Mouse (Mus musculus): ENCODE results near the gene Olfr476. TPM values are rescaled to one million over a fixed set of nuclear protein-coding genes. Genes with fewer than 3 reads are reported as not detected.
"Not testable (repeated sequence)": the region's sequence is repeated elsewhere in the genome, so short reads cannot be mapped to it uniquely, and the experiment has no call there.

Gene Olfr476
- not detected in 2 replicates for polyA plus RNA-seq (2015; fragmentation: Nextera tagmentation; extraction: Ambion mirVana)

DNA sequence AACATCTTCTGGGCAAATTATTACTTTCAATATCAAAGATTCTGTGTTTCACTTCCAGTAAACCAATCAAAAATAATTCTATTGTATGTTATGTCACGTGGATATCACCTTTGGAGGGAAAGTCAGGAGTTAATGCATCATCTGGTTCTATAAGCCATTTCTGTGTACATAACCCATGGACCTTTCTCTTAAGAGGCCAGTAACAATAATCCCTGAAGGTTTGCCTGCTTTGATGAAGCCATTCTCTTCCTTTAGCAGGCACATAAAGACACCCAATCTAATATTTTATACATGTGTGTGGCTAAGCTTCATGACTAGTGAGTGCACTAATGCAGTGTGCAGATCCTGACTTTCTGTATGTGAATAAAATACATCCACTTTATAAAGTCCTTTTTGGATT is at the start of gene Olfr476:
TSS of gene Olfr476 (plus strand) at position 301 of the 400 bp plus-strand sequence.
- no peaks in the 10 kb centered on the region for H3K9me3 ChIP-seq (ENCODE audit: control insufficient read depth, low read length)
- no peak within 1 kb of the TSS for H3K27ac ChIP-seq (replicated peaks)
- no peaks in the 10 kb centered on the region for H3K36me3 ChIP-seq (ENCODE audit: control insufficient read depth, insufficient read depth, low read length)
- H3K27me3 ChIP-seq (ENCODE audit: control insufficient read depth, insufficient read depth, low read length) = no peaks in the 10 kb centered on the region
- H3K4me1 ChIP-seq (replicated peaks; ENCODE audit: control insufficient read depth, insufficient read depth) = no peaks in the 10 kb centered on the region
- no peak within 1 kb of the TSS for H3K4me2 ChIP-seq (replicated peaks; ENCODE audit: low read depth)
- H3K4me3 ChIP-seq (ENCODE audit: low read depth, low read length) = no peak within 1 kb of the TSS
- no peak within 1 kb of the TSS for H3K9ac ChIP-seq (ENCODE audit: low read length)
- ATAC-seq (ENCODE audit: low FRiP score, low TSS enrichment) (no peak), DNase-seq (ENCODE audit: low spot score) (no peak)
- WGBS = 34% methylated on average over 1 of the region's 1 CpGs
- no peak for TF ChIP-seq CTCF (IDR thresholded peaks at IDR 0.05; ENCODE audit: low read depth)
- no peak for TF ChIP-seq EP300 (optimal IDR thresholded peaks at IDR 0.05)

- H3K36me3 ChIP-seq (ENCODE audit: control insufficient read depth, insufficient read depth, low read length) = no peaks in the 10 kb centered on the region
- 93% methylated on average over 1 of the region's 1 CpGs for WGBS
- ATAC-seq (ENCODE audit: low FRiP score, low TSS enrichment) (no peak), DNase-seq (ENCODE audit: low spot score) (no peak)
- no peak within 1 kb of the TSS for H3K27ac ChIP-seq (replicated peaks)
- H3K9me3 ChIP-seq (ENCODE audit: control insufficient read depth, low read length) = no peaks in the 10 kb centered on the region
- H3K4me3 ChIP-seq (ENCODE audit: low read depth, low read length) = no peak within 1 kb of the TSS
- no peak within 1 kb of the TSS for H3K4me2 ChIP-seq (replicated peaks; ENCODE audit: low read depth)
- no peak for TF ChIP-seq CTCF (IDR thresholded peaks at IDR 0.05; ENCODE audit: low read depth)
- no peaks in the 10 kb centered on the region for H3K27me3 ChIP-seq (ENCODE audit: control insufficient read depth, insufficient read depth, low read length)
- no peaks in the 10 kb centered on the region for H3K4me1 ChIP-seq (replicated peaks; ENCODE audit: control insufficient read depth, insufficient read depth)
- no peak within 1 kb of the TSS for H3K9ac ChIP-seq (ENCODE audit: low read length)
Observed at GRCm38 (mm10) chr7:107930146-107930545, 34.5 kb upstream of the Olfr476 start, which contains the start of gene Olfr473. Gene Olfr473, plus strand, starts transcription at chr7:107930446.

DNA sequence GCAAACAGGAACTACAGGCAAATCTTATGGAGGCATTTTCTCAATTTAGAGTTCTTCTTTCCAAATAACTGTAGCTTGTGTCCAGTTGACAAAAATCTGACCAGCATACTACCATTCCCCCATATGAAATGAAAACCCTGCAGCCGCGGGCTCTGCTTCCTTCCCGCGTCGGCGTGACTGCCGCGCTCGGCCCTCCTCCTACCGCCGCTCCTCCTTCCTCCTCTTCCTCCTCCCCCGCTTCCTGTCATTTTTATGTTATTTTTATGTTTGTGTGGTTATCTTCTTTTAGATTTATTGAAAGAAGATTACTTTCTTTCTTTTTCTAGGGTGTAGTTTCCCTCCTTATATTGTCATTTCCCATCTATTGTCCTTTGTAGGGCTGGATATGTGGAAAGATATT is 12.1 kb upstream of the Olfr476 start:
- not testable (repeated sequence) for H3K9me3 ChIP-seq (ENCODE audit: control insufficient read depth, low read length); DNase-seq (ENCODE audit: low spot score); ATAC-seq (ENCODE audit: low FRiP score, low TSS enrichment); H3K4me2 ChIP-seq (replicated peaks; ENCODE audit: low read depth); H3K4me3 ChIP-seq (ENCODE audit: low read depth, low read length); H3K36me3 ChIP-seq (ENCODE audit: control insufficient read depth, insufficient read depth, low read length); H3K9ac ChIP-seq (ENCODE audit: low read length); H3K4me1 ChIP-seq (replicated peaks; ENCODE audit: control insufficient read depth, insufficient read depth); H3K27me3 ChIP-seq (ENCODE audit: control insufficient read depth, insufficient read depth, low read length); H3K27ac ChIP-seq (replicated peaks)
- WGBS = 94% methylated on average over 12 of the region's 12 CpGs

DNA sequence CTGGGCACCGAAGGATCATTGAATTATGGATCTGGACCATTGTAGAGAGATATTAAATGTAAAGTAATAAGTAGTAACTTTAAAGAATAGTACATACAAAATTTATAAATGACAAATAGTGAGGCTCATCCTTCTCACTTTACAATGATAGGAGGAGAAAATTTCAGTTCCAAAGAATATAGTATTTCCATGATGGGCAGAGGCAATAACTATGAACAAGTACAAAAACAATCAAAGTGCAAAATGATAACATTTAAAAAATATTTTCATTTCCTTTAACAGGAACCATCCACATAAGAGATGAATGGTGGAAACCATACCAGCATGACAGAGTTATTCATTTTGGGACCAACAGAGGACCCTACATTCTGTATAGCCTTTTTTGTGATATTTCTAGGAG is 10.3 kb upstream of the Olfr476 start, which contains the start of gene Olfr474:
TSS of gene Olfr474 (plus strand) at position 301 of the 400 bp plus-strand sequence.
- H3K9ac ChIP-seq (ENCODE audit: low read length) = no peak within 1 kb of the TSS
- H3K4me3 ChIP-seq (ENCODE audit: low read depth, low read length) = no peak within 1 kb of the TSS
- no peaks in the 10 kb centered on the region for H3K27me3 ChIP-seq (ENCODE audit: control insufficient read depth, insufficient read depth, low read length)
- no peaks in the 10 kb centered on the region for H3K4me1 ChIP-seq (replicated peaks; ENCODE audit: control insufficient read depth, insufficient read depth)
- 84% methylated on average over 1 of the region's 1 CpGs for WGBS
- ATAC-seq (ENCODE audit: low FRiP score, low TSS enrichment) = no peak
- H3K27ac ChIP-seq (replicated peaks) = no peak within 1 kb of the TSS
- no peaks in the 10 kb centered on the region for H3K9me3 ChIP-seq (ENCODE audit: control insufficient read depth, low read length)
- TF ChIP-seq EP300 (optimal IDR thresholded peaks at IDR 0.05) (no peak), CTCF (IDR thresholded peaks at IDR 0.05; ENCODE audit: low read depth) (no peak)
- no peak for DNase-seq (ENCODE audit: low spot score)
- no peak within 1 kb of the TSS for H3K4me2 ChIP-seq (replicated peaks; ENCODE audit: low read depth)
- no peaks in the 10 kb centered on the region for H3K36me3 ChIP-seq (ENCODE audit: control insufficient read depth, insufficient read depth, low read length)

- H3K36me3 ChIP-seq (ENCODE audit: control insufficient read depth, insufficient read depth, low read length) = no peaks in the 10 kb centered on the region
Observed at GRCm38 (mm10) chr7:107986393-107986792, 21.8 kb downstream of the Olfr476 start, which contains the start of gene Olfr477. Gene Olfr477, plus strand, starts transcription at chr7:107986693.

GRCm38 (mm10) chr7:108014256-108014655 is 49.7 kb downstream of the Olfr476 start:
- H3K9me3 ChIP-seq (ENCODE audit: control insufficient read depth, low read length); H3K4me3 ChIP-seq (ENCODE audit: low read depth, low read length); H3K4me2 ChIP-seq (replicated peaks; ENCODE audit: low read depth); H3K4me1 ChIP-seq (replicated peaks; ENCODE audit: control insufficient read depth, insufficient read depth); DNase-seq (ENCODE audit: low spot score); ATAC-seq (ENCODE audit: low FRiP score, low TSS enrichment); H3K27me3 ChIP-seq (ENCODE audit: control insufficient read depth, insufficient read depth, low read length); H3K36me3 ChIP-seq (ENCODE audit: control insufficient read depth, insufficient read depth, low read length); H3K27ac ChIP-seq (replicated peaks); H3K9ac ChIP-seq (ENCODE audit: low read length): not testable (repeated sequence)

More at GRCm38 (mm10) chr7:107986393-107986792, 21.8 kb downstream of the Olfr476 start, which contains the start of gene Olfr477:
- Histone ChIP-seq H3K4me3 (ENCODE audit: low read depth, low read length) (no peak within 1 kb of the TSS), H3K27me3 (ENCODE audit: control insufficient read depth, insufficient read depth, low read length) (no peaks in the 10 kb centered on the region), H3K9ac (ENCODE audit: low read length) (no peak within 1 kb of the TSS), H3K27ac (replicated peaks) (no peak within 1 kb of the TSS), H3K4me1 (replicated peaks; ENCODE audit: control insufficient read depth, insufficient read depth) (no peaks in the 10 kb centered on the region), H3K9me3 (ENCODE audit: control insufficient read depth, low read length) (no peaks in the 10 kb centered on the region), H3K4me2 (replicated peaks; ENCODE audit: low read depth) (no peak within 1 kb of the TSS)
- no peak for TF ChIP-seq EP300 (optimal IDR thresholded peaks at IDR 0.05)
- no peak for TF ChIP-seq CTCF (IDR thresholded peaks at IDR 0.05; ENCODE audit: low read depth)
- 75% methylated on average over 2 of the region's 2 CpGs for WGBS
- ATAC-seq (ENCODE audit: low FRiP score, low TSS enrichment) = no peak
- no peak for DNase-seq (ENCODE audit: low spot score)

Other genes starting within 250 kb of the Olfr476 start
- gene Cyb5r2, start 206.8 kb upstream of the Olfr476 start, polyA plus RNA-seq (2015; fragmentation: Nextera tagmentation; extraction: Ambion mirVana) = 0.04 and 0.08 TPM in 2 replicates
- not detected in 2 replicates for gene Ovch2, start 163.6 kb upstream of the Olfr476 start, polyA plus RNA-seq (2015; fragmentation: Nextera tagmentation; extraction: Ambion mirVana)
- gene Olfr467, start 152.5 kb upstream of the Olfr476 start, polyA plus RNA-seq (2015; fragmentation: Nextera tagmentation; extraction: Ambion mirVana) = not detected in 2 replicates
- not detected in 2 replicates for gene Olfr469, start 139.3 kb upstream of the Olfr476 start, polyA plus RNA-seq (2015; fragmentation: Nextera tagmentation; extraction: Ambion mirVana)
- gene Olfr470, start 117.3 kb upstream of the Olfr476 start, polyA plus RNA-seq (2015; fragmentation: Nextera tagmentation; extraction: Ambion mirVana) = not detected in 2 replicates
- 0.04 TPM in 1 of 2 replicates, not detected in the other for gene Olfr472, start 66.9 kb upstream of the Olfr476 start, polyA plus RNA-seq (2015; fragmentation: Nextera tagmentation; extraction: Ambion mirVana)
- not detected in 2 replicates for gene Olfr473, start 34.4 kb upstream of the Olfr476 start, polyA plus RNA-seq (2015; fragmentation: Nextera tagmentation; extraction: Ambion mirVana)
- not detected in 2 replicates for gene Olfr474, start 10.2 kb upstream of the Olfr476 start, polyA plus RNA-seq (2015; fragmentation: Nextera tagmentation; extraction: Ambion mirVana)
- not detected in 2 replicates for gene Olfr477, start 21.9 kb downstream of the Olfr476 start, polyA plus RNA-seq (2015; fragmentation: Nextera tagmentation; extraction: Ambion mirVana)
- not detected in 2 replicates for gene Olfr478, start 69.2 kb downstream of the Olfr476 start, polyA plus RNA-seq (2015; fragmentation: Nextera tagmentation; extraction: Ambion mirVana)
- gene Olfr479, start 85.9 kb downstream of the Olfr476 start, polyA plus RNA-seq (2015; fragmentation: Nextera tagmentation; extraction: Ambion mirVana) = not detected in 2 replicates
- not detected in 2 replicates for gene Olfr480, start 102.5 kb downstream of the Olfr476 start, polyA plus RNA-seq (2015; fragmentation: Nextera tagmentation; extraction: Ambion mirVana)
- not detected in 2 replicates for gene Olfr481, start 115.1 kb downstream of the Olfr476 start, polyA plus RNA-seq (2015; fragmentation: Nextera tagmentation; extraction: Ambion mirVana)
- gene Olfr482, start 132.8 kb downstream of the Olfr476 start, polyA plus RNA-seq (2015; fragmentation: Nextera tagmentation; extraction: Ambion mirVana) = 0.07 and 0.22 TPM in 2 replicates
- not detected in 2 replicates for gene Olfr483, start 136.0 kb downstream of the Olfr476 start, polyA plus RNA-seq (2015; fragmentation: Nextera tagmentation; extraction: Ambion mirVana)
- gene Olfr484, start 162.6 kb downstream of the Olfr476 start, polyA plus RNA-seq (2015; fragmentation: Nextera tagmentation; extraction: Ambion mirVana) = not detected in 2 replicates
- gene Olfr485, start 195.1 kb downstream of the Olfr476 start, polyA plus RNA-seq (2015; fragmentation: Nextera tagmentation; extraction: Ambion mirVana) = not detected in 2 replicates
- not detected in 2 replicates for gene Olfr486, start 207.9 kb downstream of the Olfr476 start, polyA plus RNA-seq (2015; fragmentation: Nextera tagmentation; extraction: Ambion mirVana)
- not detected in 2 replicates for gene Olfr487, start 249.8 kb downstream of the Olfr476 start, polyA plus RNA-seq (2015; fragmentation: Nextera tagmentation; extraction: Ambion mirVana)

All from stomach, postnatal 0 days (tissue).